Mouse (Mus musculus) urinary bladder, postnatal 10 days (tissue): Measurements from ENCODE around the gene Tecpr1.

Source experiments
- DNase-seq: peaks from one replicate; pipeline ENCODE4 v3.0.0; 2022; ENCODE audit warnings: low spot score

The Tecpr1 gene

GRCm38 (mm10) chr5:144169275-144169975 is 54.0 kb downstream of the Tecpr1 start:
- DNase-seq, result no peak

GRCm38 (mm10) chr5:144165756-144166155 is 57.7 kb downstream of the Tecpr1 start:
- no peak for DNase-seq

- no peak for DNase-seq
Observed at GRCm38 (mm10) chr5:144162813-144163517, 60.5 kb downstream of the Tecpr1 start.

- no peak for DNase-seq
Observed at GRCm38 (mm10) chr5:144162080-144162812, 61.2 kb downstream of the Tecpr1 start.

- no peak for DNase-seq
Observed at GRCm38 (mm10) chr5:144159137-144159536, 64.3 kb downstream of the Tecpr1 start.

GRCm38 (mm10) chr5:144158604-144159003 is 64.8 kb downstream of the Tecpr1 start:
- no peak for DNase-seq

GRCm38 (mm10) chr5:144154528-144154927 is 68.9 kb downstream of the Tecpr1 start:
- DNase-seq, result no peak

GRCm38 (mm10) chr5:144151270-144151669 is 72.1 kb downstream of the Tecpr1 start:
- DNase-seq, result no peak

- no peak for DNase-seq
Observed at GRCm38 (mm10) chr5:144149530-144149929, 73.9 kb downstream of the Tecpr1 start.

GRCm38 (mm10) chr5:144146898-144147297 is 76.5 kb downstream of the Tecpr1 start:
- no peak for DNase-seq
